Mouse (Mus musculus): ENCODE measurements around the gene Rpl7l1.

The Rpl7l1 gene

DNA sequence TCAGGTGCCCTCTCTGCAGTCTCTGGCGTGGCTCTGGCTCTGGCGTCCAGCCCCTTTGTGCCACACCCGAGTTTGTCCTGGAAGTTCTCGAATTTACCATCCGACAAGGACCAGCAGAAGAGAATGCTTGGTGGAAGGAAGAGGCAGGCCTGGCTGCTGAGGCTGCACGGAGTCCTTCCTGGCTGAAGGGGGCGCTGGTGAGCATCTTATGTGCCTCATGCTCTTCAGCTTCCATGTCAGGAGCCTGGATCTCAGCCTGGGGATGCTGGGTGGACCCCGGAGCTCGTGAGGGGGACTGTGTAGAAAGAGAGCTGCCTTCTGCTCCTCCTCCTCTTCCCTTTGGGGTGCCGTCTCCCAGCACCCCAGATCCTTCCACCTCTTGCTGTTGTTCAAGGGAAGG, 46.3 kb downstream of the Rpl7l1 start:
- DNase-seq (ENCODE audit: low read depth, low spot score) = peak; percentile 36

DNA sequence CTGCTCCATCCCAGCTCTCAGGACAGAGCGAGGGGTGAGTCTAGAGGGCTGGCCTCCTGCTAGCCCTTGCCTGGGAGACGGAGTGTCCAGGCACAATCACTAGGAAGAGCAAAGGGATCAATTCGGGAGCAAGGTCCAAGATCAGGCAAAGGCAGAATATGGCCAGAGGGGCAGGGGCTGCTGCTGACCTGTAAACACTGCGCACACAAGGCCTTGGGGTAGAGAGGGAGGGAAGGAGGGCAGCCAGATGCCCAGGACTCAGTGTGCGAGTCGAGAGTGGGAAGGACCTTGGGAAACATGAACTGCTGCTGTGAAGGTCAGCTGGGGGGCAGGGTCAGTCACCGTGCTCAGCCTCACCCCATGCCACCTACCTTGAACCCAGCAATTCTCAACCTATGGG, 47.2 kb downstream of the Rpl7l1 start:
- no peak for DNase-seq (ENCODE audit: low read depth, low spot score)

GRCm38 (mm10) chr17:46734055-46734454, 48.4 kb downstream of the Rpl7l1 start:
- no peak for DNase-seq (ENCODE audit: low read depth, low spot score)

DNA sequence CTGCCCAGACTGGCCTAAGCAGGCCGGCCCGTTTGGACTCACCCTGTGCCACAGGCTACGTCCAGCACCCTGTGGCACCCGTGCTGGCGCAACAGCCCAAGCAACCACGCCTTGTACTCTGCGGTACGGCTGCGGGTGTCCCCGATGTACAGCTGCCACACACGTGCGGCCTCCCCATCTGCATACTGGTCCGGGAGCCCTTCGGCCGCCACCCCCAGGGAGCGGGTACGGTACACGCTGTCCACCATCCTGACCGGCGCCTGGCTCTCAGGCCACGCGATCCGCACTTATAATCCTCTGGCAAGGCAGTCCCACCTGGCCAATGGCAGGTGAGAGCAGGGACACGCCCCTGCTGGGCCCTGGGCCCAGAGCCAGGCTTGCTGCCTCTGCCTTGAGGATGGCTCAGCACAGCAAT, 53.6 kb downstream of the Rpl7l1 start, which contains the start of gene Gnmt:
TSS of gene Gnmt (minus strand) at position 265 of the 415 bp plus-strand sequence.
- DNase-seq (ENCODE audit: low read depth, low spot score) = peak; percentile 85

- DNase-seq (ENCODE audit: low read depth, low spot score) = no peak
These were observed 54.0 kb downstream of the Rpl7l1 start for GRCm38 (mm10) chr17:46728496-46728895.

GRCm38 (mm10) chr17:46728021-46728420, 54.5 kb downstream of the Rpl7l1 start:
- DNase-seq (ENCODE audit: low read depth, low spot score) = peak; percentile 32

DNA sequence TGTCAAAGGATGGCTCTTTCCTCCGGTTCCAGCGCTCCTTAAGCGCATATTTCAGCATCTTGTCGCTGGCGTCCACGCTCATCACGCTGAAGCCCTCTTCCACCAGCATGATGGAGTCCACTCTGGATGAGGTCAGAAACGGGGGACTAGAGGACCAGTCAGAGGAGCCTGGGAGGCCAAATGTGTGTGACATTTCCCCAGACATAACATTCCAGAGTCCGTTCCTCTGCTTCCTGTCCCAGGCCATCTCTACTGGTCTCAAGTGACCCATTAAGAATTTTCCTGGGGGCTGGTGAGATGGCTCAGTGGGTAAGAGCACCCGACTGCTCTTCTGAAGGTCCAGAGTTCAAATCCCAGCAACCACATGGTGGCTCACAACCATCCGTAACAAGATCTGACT, 55.2 kb downstream of the Rpl7l1 start:
- DNase-seq (ENCODE audit: low read depth, low spot score) = no peak

- peak; percentile 91 for DNase-seq (ENCODE audit: low read depth, low spot score)
These were observed 56.5 kb downstream of the Rpl7l1 start for GRCm38 (mm10) chr17:46725731-46726645.

DNA sequence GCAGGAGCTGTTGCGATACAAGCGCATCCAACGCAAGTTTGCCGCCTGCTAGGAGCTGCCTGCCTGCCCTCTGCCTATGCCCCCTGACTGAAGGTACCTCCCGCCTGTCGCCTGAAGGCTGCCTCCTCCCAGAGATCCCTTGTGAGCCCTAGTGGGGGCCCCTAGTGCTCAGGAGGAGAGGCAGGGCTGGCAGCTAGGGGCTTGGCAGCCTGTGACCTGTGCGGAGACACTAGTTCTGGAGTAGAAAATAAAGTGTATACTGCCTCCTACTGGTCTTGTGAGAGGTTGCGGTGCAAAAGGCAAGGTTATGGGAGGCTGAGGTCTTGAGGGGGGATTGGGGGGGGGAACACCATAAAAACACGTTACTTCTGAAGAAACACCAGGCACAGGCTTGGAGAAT, 57.2 kb downstream of the Rpl7l1 start:
- DNase-seq (ENCODE audit: low read depth, low spot score) = peak; percentile 47

GRCm38 (mm10) chr17:46724477-46725084, 57.9 kb downstream of the Rpl7l1 start:
- no peak for DNase-seq (ENCODE audit: low read depth, low spot score)
